Mouse (Mus musculus): ENCODE measurements around the gene Echdc1. TPM values are rescaled to one million over a fixed set of nuclear protein-coding genes. Genes with fewer than 3 reads are reported as not detected.

Echdc1 gene
- total RNA-seq (2023; ENCODE audit: inconsistent age) = 6.8 to 18.4 TPM (median 11.3 TPM) in 4 replicates

GRCm38 (mm10) chr10:29313064-29313638 is at the start of gene Echdc1:
TSS of gene Echdc1 (plus strand) at chr10:29313166.

GRCm38 (mm10) chr10:29362197-29362900 is 49.4 kb downstream of the Echdc1 start, which contains the start of gene Rnf146:
TSS of gene Rnf146 (minus strand) at chr10:29362442.

Other genes starting within 250 kb of the Echdc1 start
- gene Soga3, start 169.3 kb upstream of the Echdc1 start, total RNA-seq (2023; ENCODE audit: inconsistent age) = not detected in 4 replicates
- gene Gm49353, start 114.2 kb upstream of the Echdc1 start, total RNA-seq (2023; ENCODE audit: inconsistent age) = not detected in 4 replicates
- not detected in 4 replicates for gene 9330159F19Rik, start 101.6 kb upstream of the Echdc1 start, total RNA-seq (2023; ENCODE audit: inconsistent age)
- gene Rnf146, start 49.3 kb downstream of the Echdc1 start, total RNA-seq (2023; ENCODE audit: inconsistent age) = 68.9 to 81.0 TPM (median 74.2 TPM) in 4 replicates
- gene Rspo3, start 222.7 kb downstream of the Echdc1 start, total RNA-seq (2023; ENCODE audit: inconsistent age) = not detected in 4 replicates

All from B cell, adult (primary cell).